Mouse (Mus musculus) activated CD4-positive, CD25-positive, alpha-beta regulatory T cell, adult 4 months (primary cell): ENCODE results near the gene Fzr1. TPM values are rescaled to one million over a fixed set of nuclear protein-coding genes. Genes with fewer than 3 reads are reported as not detected.
A peak's percentile ranks its signal among the peaks of the same experiment; 100 is the strongest.

Experiments used
- ATAC-seq: one replicate; pipeline ENCODE4 v1.8.0; 2017
- polyA plus RNA-seq, 2 experiments: library from polyadenylated mRNA; unstranded; fragments of 100-300 nt; shearing (Covaris generic); gene quantifications; one replicate each; pipeline ENCODE4 v1.2.1; 2017

The Fzr1 gene
- polyA plus RNA-seq, 2 experiments from 2014 or later = 19.3 to 20.1 TPM

DNA sequence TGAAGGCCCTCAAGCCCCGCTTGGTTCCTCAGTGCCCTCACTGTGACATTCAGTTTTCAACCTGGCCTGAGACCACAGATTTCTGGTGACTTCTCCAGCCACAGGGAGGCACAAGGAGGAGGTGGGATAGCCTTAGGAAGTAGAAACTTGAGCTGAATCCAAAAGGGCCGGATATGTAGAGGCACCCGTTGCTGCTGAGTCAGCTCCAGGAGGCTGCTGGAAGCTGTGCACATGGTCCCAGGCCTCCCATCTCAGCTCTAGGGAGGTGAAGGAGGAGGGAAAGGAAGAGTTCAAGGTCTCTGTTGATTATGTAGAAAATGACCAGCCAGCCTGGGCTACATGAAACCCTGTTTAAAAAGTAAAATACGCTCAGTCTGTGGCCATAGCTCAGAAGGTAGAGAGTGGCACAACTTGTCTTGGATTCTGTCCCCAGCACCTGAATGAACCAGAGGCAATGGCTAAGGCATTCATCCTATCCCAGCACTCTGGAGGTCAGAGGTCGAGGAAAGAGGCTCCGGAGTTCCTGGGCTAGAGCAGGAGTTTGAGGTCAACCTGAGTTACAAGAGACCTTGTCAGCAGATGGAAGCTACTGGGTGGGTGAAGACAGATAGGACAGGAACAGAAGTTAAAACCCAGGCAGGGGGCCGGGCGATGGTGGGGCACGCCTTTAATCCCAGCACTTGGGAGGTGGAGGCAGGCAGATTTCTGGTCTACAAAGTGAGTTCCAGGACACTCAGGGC, 23.4 kb downstream of the Fzr1 start:
- ATAC-seq = no peak

- ATAC-seq = no peak
These were observed 26.5 kb downstream of the Fzr1 start for GRCm38 (mm10) chr10:81351678-81352291.

- ATAC-seq = peak; percentile 97
These were observed 27.8 kb downstream of the Fzr1 start, which contains the start of gene Hmg20b for GRCm38 (mm10) chr10:81350351-81351063. Gene Hmg20b (minus strand): TSS chr10:81350480.

DNA sequence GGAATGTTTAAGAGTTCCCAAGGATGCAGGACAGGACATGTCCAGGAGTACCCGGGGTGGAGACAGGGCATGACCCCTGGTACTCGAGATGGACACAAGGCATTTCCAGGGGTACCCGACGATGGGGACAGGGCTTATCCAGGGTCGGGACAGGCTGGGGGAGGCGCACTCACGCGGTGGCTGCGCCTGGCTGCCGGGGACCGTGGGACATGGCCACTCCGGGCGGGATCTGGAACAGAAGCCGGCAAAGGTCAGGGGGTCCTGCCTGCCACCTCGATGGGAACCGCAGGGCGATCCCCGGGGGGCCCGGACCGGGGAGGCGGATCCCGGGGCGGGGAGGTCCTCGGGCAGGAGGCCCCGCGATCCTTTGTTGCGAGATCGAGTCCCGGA, 28.4 kb downstream of the Fzr1 start:
- ATAC-seq = no peak

GRCm38 (mm10) chr10:81349146-81349545, 29.2 kb downstream of the Fzr1 start:
- no peak for ATAC-seq

GRCm38 (mm10) chr10:81346453-81347067, 31.8 kb downstream of the Fzr1 start:
- ATAC-seq = no peak

DNA sequence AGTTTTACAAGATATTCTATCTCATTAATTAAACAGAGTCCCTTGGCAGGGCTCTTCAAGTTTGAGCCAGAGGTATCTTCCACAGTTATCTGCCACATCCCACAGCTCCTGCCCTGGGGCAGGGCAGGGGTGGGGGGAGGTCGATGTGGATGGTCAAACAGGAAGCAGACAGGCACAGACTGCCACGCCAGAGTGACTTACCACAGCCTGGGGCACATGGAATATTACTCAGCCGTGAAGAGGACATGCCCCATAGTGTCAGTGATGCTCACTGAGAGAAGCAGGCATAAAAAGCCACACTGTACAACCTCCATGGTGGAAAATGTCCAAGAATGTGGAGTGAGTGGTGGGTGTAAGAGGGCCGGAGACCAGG, 33.2 kb downstream of the Fzr1 start:
- ATAC-seq = no peak

DNA sequence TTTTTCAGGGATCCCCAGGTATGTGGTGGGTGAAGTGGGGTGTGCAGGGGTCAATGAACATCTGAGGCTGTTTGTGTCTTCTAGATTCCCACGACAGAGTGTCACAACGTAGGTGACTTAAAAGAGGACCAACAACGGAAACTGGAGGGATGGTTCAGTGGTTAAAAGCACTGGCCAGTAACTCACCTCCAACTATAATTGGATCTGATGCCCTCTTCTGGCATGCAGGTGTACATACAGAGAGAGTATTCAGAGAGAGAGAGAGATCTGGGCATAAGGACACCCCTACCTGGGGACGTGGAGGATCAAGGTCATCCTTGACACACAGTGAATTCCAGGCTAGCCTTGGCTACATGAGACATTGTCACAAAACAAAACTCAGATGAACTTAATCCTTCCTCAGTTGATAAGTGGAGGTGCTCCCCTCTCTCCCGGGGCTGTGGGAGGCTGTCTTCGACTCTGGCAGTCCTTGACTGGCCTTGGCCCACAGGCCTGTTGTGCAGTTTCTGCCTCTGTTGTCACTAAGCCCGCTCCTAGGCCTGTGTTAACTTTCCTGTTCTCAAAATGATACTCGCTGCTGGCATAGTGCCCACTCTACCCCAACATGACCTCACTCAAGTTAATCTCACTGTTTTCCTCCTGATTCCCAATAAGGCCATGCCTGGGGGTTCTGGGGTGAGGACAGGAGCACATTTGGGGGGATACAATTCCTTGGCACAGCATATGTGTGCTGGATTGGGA, 33.7 kb downstream of the Fzr1 start:
- ATAC-seq = peak; percentile 38

GRCm38 (mm10) chr10:81342686-81343505, 35.4 kb downstream of the Fzr1 start, which contains the start of gene Gipc3:
Gene Gipc3 (minus strand): TSS chr10:81343266.
- ATAC-seq = no peak

DNA sequence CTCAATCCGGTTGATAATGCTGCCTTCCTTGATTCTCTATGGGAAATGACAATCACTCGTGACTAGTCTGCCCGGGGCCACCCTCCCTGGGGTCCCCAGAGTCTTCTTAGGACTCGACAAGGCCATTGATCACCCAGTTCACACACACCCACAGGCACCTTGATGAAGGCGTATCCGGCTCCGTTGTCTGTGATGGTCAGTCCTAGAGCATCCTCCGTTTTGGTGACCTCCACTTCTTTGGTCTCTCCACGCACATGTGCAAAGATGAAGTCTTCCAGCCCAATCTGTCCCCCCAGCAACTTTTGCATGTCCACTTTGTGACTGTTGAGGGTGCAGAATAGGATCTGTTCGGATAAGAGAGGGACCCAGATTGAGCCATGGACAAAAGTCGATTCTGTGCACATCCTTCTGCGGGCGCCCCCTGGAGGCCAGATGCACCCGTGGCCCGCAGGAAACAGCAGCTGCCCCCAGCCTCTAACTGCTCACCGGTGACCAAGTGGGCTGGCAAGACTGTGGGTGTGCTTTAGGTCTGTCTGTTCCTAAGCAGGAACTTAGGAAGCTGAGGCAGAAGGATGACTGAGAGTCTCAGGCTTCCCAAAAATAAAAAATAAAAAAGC, 36.9 kb downstream of the Fzr1 start:
- peak; percentile 51 for ATAC-seq

GRCm38 (mm10) chr10:81340551-81341332, 37.6 kb downstream of the Fzr1 start:
- no peak for ATAC-seq

GRCm38 (mm10) chr10:81336558-81336957, 41.8 kb downstream of the Fzr1 start:
- no peak for ATAC-seq

- ATAC-seq = no peak
These were observed 42.6 kb downstream of the Fzr1 start for GRCm38 (mm10) chr10:81335393-81336340.

DNA sequence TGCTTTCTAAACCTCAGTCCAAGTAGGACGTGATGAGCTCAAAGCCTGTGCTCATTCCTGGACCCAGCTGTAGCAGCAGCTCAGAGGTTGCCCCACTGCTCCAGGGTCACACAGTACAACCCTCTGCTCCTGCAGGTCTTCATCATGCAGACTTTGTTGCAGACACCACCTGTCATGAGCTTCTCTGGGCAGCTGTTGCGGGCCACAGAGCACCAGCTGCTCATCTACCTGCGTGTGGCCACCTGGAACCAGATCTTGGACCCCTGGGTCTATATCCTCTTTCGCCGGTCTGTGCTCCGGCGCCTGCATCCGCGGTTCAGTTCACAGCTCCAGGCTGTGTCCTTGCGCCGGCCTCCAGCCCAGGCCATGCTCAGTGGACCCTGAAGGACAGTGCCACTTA, 44.0 kb downstream of the Fzr1 start:
- no peak for ATAC-seq

DNA sequence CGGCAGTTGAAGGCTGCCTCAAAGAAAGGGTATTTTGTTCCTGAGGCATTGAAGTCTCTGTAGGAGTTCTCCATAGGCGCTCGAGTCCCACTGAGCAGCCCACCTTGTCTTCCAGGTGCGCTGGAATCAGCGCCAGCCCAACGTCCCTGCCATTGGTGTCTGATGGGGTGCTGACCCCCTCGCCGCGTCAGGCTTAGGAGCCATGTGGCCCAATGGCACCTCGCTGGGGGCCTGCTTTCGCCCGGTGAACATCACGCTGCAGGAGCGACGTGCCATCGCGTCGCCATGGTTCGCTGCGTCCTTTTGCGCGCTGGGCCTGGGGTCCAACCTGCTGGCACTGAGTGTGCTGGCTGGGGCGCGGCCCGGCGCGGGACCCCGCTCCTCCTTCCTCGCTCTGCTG, 46.0 kb downstream of the Fzr1 start:
- no peak for ATAC-seq

DNA sequence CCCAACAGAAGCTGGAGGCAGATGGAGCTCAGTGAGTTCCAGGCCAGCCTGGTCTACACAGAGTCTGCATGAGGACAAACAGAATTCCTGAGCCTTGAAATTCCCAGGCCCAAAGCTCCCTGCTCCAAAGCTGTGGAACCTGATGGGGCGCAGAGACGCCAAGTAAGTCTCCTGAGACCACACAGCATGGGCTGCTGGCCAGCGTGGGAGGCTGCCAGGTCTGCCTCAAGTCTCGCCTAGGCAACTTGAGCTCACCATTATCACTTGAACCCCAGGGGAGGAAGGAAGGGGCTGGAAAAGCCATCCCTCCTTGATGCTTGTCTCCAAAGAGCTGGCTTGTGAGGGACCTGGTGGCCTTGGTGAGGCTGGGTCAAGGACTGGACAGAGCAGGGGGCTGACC, 48.3 kb downstream of the Fzr1 start:
- ATAC-seq = no peak

- ATAC-seq = peak; percentile 79
These were observed 48.9 kb downstream of the Fzr1 start for GRCm38 (mm10) chr10:81329194-81329975.

GRCm38 (mm10) chr10:81328386-81328785, 49.9 kb downstream of the Fzr1 start, which contains the start of gene Tbxa2r:
Gene Tbxa2r (plus strand): TSS chr10:81328731.
- ATAC-seq = peak; percentile 57
